Mouse (Mus musculus): ENCODE results near the gene Sox11.

- no peak for TF ChIP-seq CTCF (IDR thresholded peaks at IDR 0.05; ENCODE audit: insufficient read depth, low read depth, low read length)
- TF ChIP-seq POLR2A (IDR thresholded peaks at IDR 0.05; ENCODE audit: insufficient read depth, low read depth, low read length): no peak
These were observed 1.8 kb downstream of the Sox11 start for GRCm38 (mm10) chr12:27340451-27341035.

Data from olfactory bulb, adult 2 months (tissue).